Mouse (Mus musculus): ENCODE measurements around the gene Lefty2.
"Not testable (repeated sequence)": the region's sequence is repeated elsewhere in the genome, so short reads cannot be mapped to it uniquely, and the experiment has no call there.

DNA sequence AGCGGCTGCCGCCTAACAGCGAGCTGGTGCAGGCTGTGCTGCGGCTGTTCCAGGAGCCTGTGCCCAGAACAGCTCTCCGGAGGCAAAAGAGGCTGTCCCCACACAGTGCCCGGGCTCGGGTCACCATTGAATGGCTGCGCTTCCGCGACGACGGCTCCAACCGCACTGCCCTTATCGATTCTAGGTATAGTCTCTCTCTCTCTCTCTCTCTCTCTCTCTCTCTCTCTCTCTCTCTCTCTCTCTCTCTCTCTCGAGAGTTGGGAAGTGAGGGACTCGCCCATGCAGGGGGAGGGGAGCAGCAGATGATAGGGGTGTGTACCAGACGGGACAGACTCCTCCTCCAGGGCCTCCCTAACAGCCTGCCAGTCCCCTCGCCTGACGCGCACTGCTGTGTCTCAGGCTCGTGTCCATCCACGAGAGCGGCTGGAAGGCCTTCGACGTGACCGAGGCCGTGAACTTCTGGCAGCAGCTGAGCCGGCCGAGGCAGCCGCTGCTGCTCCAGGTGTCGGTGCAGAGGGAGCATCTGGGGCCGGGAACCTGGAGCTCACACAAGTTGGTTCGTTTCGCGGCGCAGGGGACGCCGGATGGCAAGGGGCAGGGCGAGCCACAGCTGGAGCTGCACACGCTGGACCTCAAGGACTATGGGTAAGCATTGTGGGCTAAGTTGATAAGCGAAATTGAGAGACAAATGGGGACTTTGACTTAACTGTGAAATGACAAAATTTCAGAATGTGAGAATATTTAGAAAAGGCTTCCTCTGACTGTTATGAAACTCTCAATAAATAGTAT lies 43.9 kb downstream of the Lefty2 start:
- TF ChIP-seq CTCF (IDR thresholded peaks at IDR 0.05; ENCODE audit: borderline replicate concordance, insufficient read depth, low read length), result not testable (repeated sequence)
- 0 out of 2 replicates have a peak, but pooled peaks have one; percentile 21 for TF ChIP-seq POLR2A (IDR thresholded peaks at IDR 0.05; ENCODE audit: low read depth, low read length)
